Mouse (Mus musculus) macrophage (primary cell): ENCODE measurements around the gene Nhs. TPM values are rescaled to one million over a fixed set of nuclear protein-coding genes. Genes with fewer than 3 reads are reported as not detected.
"Not testable (repeated sequence)": the region's sequence is repeated elsewhere in the genome, so short reads cannot be mapped to it uniquely, and the experiment has no call there.

Experiments
- H3K27ac ChIP-seq: fragments of 350-480 bp; formaldehyde crosslinking; 2 replicates; pipeline ENCODE4 v1.9.0; 2021
- H3K36me3 ChIP-seq: fragments of 350-480 bp; formaldehyde crosslinking; 2 replicates; pipeline ENCODE4 v1.9.0; 2021; ENCODE audit errors: inconsistent target
- H3K4me3 ChIP-seq: fragments of 350-480 bp; formaldehyde crosslinking; 2 replicates; pipeline ENCODE4 v1.9.0; 2021; ENCODE audit errors: inconsistent target
- H3K79me2 ChIP-seq: fragments of 350-480 bp; formaldehyde crosslinking; 2 replicates; pipeline ENCODE4 v1.9.0; 2021; ENCODE audit errors: inconsistent target
- WGBS: methylation state at CpG from one replicate; pipeline ENCODE4 v1.1.7; 2026; ENCODE audit warnings: inconsistent platforms; ENCODE audit not compliant: missing documents; 5-methylcytosine and 5-hydroxymethylcytosine counted together
- polyA plus RNA-seq: library from polyadenylated mRNA; stranded (reverse); fragments of 250-400 nt; gene quantifications from 3 replicates; pipeline ENCODE4 v1.2.4, GENCODE M21; 2018; ENCODE audit warnings: inconsistent platforms

The Nhs gene
- polyA plus RNA-seq, 1 experiment from 2014 or later, result not detected

DNA sequence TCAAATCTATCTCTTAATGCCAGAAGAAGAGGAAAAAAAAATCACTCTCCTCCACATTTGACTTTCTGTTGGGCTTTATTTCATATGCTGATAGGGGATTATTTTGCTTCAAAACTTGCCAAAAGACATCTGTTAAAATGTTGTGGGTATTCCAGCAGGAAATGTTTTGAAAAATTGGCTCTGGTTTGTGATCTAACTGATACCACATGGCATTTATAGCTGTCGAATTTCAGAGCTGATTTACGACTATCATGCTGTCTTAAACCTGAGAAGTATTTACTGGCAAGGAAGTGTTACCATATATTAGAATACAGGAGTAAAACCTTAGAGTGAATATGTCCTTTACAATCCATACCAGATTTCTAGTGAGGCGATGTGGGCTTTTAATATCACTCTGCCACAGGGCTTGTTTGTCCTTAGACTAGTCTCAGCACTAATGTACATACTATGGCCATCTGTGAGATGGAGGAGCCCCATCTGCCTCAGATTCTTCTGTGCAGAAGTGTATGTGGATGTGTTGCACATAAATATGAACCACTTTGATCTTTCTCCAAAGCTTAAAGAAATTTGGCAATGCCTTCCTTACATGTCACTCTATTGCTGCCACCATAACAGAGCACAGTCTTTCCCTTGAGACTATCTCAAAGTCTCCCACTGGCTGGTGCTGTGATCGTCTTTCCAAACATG lies 305.8 kb downstream of the Nhs start:
- WGBS, result 69% methylated on average over 4 of the region's 4 CpGs
- Histone ChIP-seq H3K36me3 (no peaks in the 10 kb centered on the region), H3K27ac (no peak overlapping the region), H3K79me2 (no peaks in the 10 kb centered on the region), H3K4me3 (no peak overlapping the region)

- 23% methylated on average over 2 of the region's 2 CpGs for WGBS
- not testable (repeated sequence) for H3K36me3 ChIP-seq, H3K4me3 ChIP-seq, H3K27ac ChIP-seq, H3K79me2 ChIP-seq
Observed at GRCm38 (mm10) chrX:161826186-161826585, 333.3 kb downstream of the Nhs start.

DNA sequence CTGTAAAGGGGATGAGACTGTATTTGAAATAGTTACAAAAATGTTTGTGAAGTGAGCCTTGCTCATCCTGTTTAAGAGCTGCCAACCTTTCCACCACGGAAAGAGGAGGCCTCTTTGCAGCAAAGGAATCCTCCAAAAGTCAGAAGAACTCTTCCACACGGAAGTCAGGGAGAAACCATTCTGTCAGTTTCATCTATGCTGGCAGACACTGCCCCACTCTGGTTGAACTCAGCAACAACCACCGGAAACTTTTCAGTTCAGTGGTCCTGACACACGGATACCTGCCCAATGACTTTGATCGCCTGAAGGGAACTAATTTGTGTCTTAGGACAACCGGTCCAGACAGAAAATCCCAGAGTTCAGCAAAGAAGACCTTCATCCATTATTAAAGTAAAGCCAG lies 369.3 kb downstream of the Nhs start:
- WGBS, result 18% methylated on average over 6 of the region's 6 CpGs
- no peaks in the 10 kb centered on the region for H3K36me3 ChIP-seq

More for the DNA sequence above, 369.3 kb downstream of the Nhs start:
- no peaks in the 10 kb centered on the region for H3K79me2 ChIP-seq
- H3K4me3 ChIP-seq, result no peak overlapping the region
- H3K27ac ChIP-seq, result no peak overlapping the region
